Comparison of ENCODE assay signal across 23 mouse cellular contexts in genomic region chr8:75013557-75013956, GRCm38 (mm10). TPM values are rescaled to one million over a fixed set of nuclear protein-coding genes. Genes with fewer than 3 reads are reported as not detected.
DNase-seq lines count a peak whose midpoint lies in the region; ATAC-seq and TF ChIP-seq lines count a peak whose summit lies in the region.
"Had no signal": no experiment of that assay in that cellular context is flagged by ENCODE, and none has a peak within 500 bp of the region (broad histone marks: within the 10 kb centered on the region; RNA-seq: fewer than 3 reads in every experiment).

No protein-coding gene starts in this region.

- no peak for ATAC-seq in midbrain, embryonic 11.5 days (ENCODE audit: low FRiP score)
- ATAC-seq in midbrain, postnatal 0 days (ENCODE audit: low FRiP score), result no peak
- ATAC-seq: forebrain, embryonic 14.5 days; forebrain, postnatal 0 days had no signal

- no peak for DNase-seq in heart, adult 2 months
- no peak for DNase-seq in heart, embryonic 10.5 days (ENCODE audit: low spot score)
- DNase-seq in midbrain, embryonic 11.5 days (ENCODE audit: low spot score, missing footprints), result peak; percentile 35
- no peak for DNase-seq in midbrain, postnatal 0 days (ENCODE audit: low spot score)
- no peak for DNase-seq in ES-E14 (ENCODE audit: low read depth, low spot score)
- DNase-seq in adrenal gland, adult 2 months, result no peak
- no peak for DNase-seq in spleen, postnatal 14 days (ENCODE audit: low spot score in 2 of 2)
- DNase-seq: adrenal gland, postnatal 14 days; B cell, adult 2 months; cerebellum, adult 11 months; cerebellum, adult 2 months; cerebellum, adult 9-11 months; cerebellum, postnatal 25 days; forebrain, postnatal 0 days; gastrocnemius, postnatal 36 days; heart, postnatal 14 days had no signal

- TF ChIP-seq EP300 in heart, adult 2 months (IDR thresholded peaks at IDR 0.05; ENCODE audit: insufficient read depth, low read depth, low read length), result no peak

- H3K79me2 ChIP-seq in heart, adult 2 months (replicated peaks; ENCODE audit: control insufficient read depth, insufficient read depth, low read length), result peaks cover 2% of the 10 kb centered on the region

- WGBS in heart, adult 2 months, result 61% methylated on average over 2 of the region's 2 CpGs
- 48% methylated on average over 2 of the region's 2 CpGs for WGBS in heart, embryonic 10.5 days
- WGBS in midbrain, embryonic 11.5 days, result 57% methylated on average over 2 of the region's 2 CpGs
- 56% methylated on average over 2 of the region's 2 CpGs for WGBS in midbrain, postnatal 0 days

- in situ Hi-C loops in ES-E14 (cut with MboI; ENCODE audit: low sequenced_read_pairs in 2 of 2, unreplicated experiment in 2 of 2), result no loop called here

- TF ChIP-seq POLR2A in heart, adult 2 months (IDR thresholded peaks at IDR 0.05; ENCODE audit: insufficient read depth, low read depth, low read length), result no peak

- no peak overlapping the region for H3K4me2 ChIP-seq in midbrain, embryonic 11.5 days
- H3K4me2 ChIP-seq in midbrain, postnatal 0 days (ENCODE audit: low read depth, low read length, poor library complexity, severe bottlenecking), result no peak overlapping the region
- H3K4me2 ChIP-seq: embryonic facial prominence, embryonic 12.5 days; embryonic facial prominence, embryonic 15.5 days; heart, embryonic 12.5 days; heart, embryonic 15.5 days; hindbrain, embryonic 12.5 days; hindbrain, embryonic 15.5 days had no signal

- no peak overlapping the region for H3K4me3 ChIP-seq in heart, adult 2 months
- no peak overlapping the region for H3K4me3 ChIP-seq in heart, embryonic 10.5 days
- H3K4me3 ChIP-seq in midbrain, embryonic 11.5 days (ENCODE audit: low read depth, low read length), result no peak overlapping the region
- H3K4me3 ChIP-seq in midbrain, postnatal 0 days (ENCODE audit: low read depth, low read length), result no peak overlapping the region
- peak overlapping the region in 1 of 2 experiments; percentile 56; a peak in 3 of 4 replicates for H3K4me3 ChIP-seq in ES-E14 (ENCODE audit: insufficient read depth in 1 of 2, low read depth in 1 of 2, low read length in 2 of 2, poor library complexity in 1 of 2, severe bottlenecking in 1 of 2)
- H3K4me3 ChIP-seq: embryonic facial prominence, embryonic 12.5 days; embryonic facial prominence, embryonic 15.5 days; heart, embryonic 12.5 days; heart, embryonic 15.5 days; hindbrain, embryonic 12.5 days; hindbrain, embryonic 15.5 days had no signal

- peaks cover 4% of the 10 kb centered on the region for H3K36me3 ChIP-seq in heart, adult 2 months (ENCODE audit: control insufficient read depth, insufficient read depth, low read length)
- H3K36me3 ChIP-seq in heart, embryonic 10.5 days, result peaks cover 15% of the 10 kb centered on the region
- H3K36me3 ChIP-seq in midbrain, embryonic 11.5 days (ENCODE audit: control insufficient read depth, insufficient read depth, low read length), result peaks cover 7% of the 10 kb centered on the region; the same call in 1 of the 2 replicates
- H3K36me3 ChIP-seq in midbrain, postnatal 0 days (ENCODE audit: insufficient read depth, low read length), result peaks cover 7% of the 10 kb centered on the region; the same call in 1 of the 2 replicates
- no peaks in the 10 kb centered on the region; the same call in 1 of the 2 replicates for H3K36me3 ChIP-seq in ES-E14 (ENCODE audit: control insufficient read depth, insufficient read depth, low read length, poor library complexity, severe bottlenecking)

- peak overlapping the region; percentile 51 for H3K27ac ChIP-seq in heart, adult 2 months
- H3K27ac ChIP-seq in heart, embryonic 10.5 days, result no peak overlapping the region
- H3K27ac ChIP-seq in midbrain, embryonic 11.5 days (ENCODE audit: low read depth, low read length), result no peak overlapping the region
- no peak overlapping the region for H3K27ac ChIP-seq in midbrain, postnatal 0 days (ENCODE audit: low read depth, low read length)
- peak overlapping the region; percentile 98 for H3K27ac ChIP-seq in ES-E14 (ENCODE audit: insufficient read depth, low read depth, low read length, poor library complexity, severe bottlenecking)
- H3K27ac ChIP-seq: embryonic facial prominence, embryonic 12.5 days; embryonic facial prominence, embryonic 15.5 days; heart, embryonic 15.5 days; hindbrain, embryonic 12.5 days; hindbrain, embryonic 15.5 days had no signal

- TF ChIP-seq CTCF in heart, adult 2 months (IDR thresholded peaks at IDR 0.05), result no peak
- TF ChIP-seq CTCF in midbrain, postnatal 0 days (IDR thresholded peaks at IDR 0.05), result no peak

- H3K9me3 ChIP-seq in heart, embryonic 10.5 days, result no peaks in the 10 kb centered on the region
- H3K9me3 ChIP-seq in midbrain, embryonic 11.5 days (ENCODE audit: control insufficient read depth, low read length), result no peaks in the 10 kb centered on the region
- no peaks in the 10 kb centered on the region for H3K9me3 ChIP-seq in midbrain, postnatal 0 days (ENCODE audit: low read length)
- H3K9me3 ChIP-seq in ES-E14 (ENCODE audit: control insufficient read depth, insufficient read depth, low read depth, low read length), result no peaks in the 10 kb centered on the region
- H3K9me3 ChIP-seq: embryonic facial prominence, embryonic 12.5 days; embryonic facial prominence, embryonic 15.5 days; heart, embryonic 12.5 days; heart, embryonic 15.5 days; hindbrain, embryonic 12.5 days; hindbrain, embryonic 15.5 days had no signal

- no peak overlapping the region for H3K9ac ChIP-seq in heart, adult 2 months (ENCODE audit: low read depth, low read length)
- no peak overlapping the region for H3K9ac ChIP-seq in midbrain, embryonic 11.5 days (ENCODE audit: low read length)
- H3K9ac ChIP-seq in midbrain, postnatal 0 days (replicated peaks; ENCODE audit: low read length, poor library complexity, severe bottlenecking), result no peak overlapping the region
- H3K9ac ChIP-seq in ES-E14 (ENCODE audit: insufficient read depth, low read depth, low read length, poor library complexity, severe bottlenecking), result peak overlapping the region; percentile 51; the same call in 1 of the 2 replicates
- H3K9ac ChIP-seq: embryonic facial prominence, embryonic 12.5 days; embryonic facial prominence, embryonic 15.5 days; forebrain, postnatal 0 days; heart, embryonic 12.5 days; heart, embryonic 15.5 days; hindbrain, embryonic 12.5 days; hindbrain, embryonic 15.5 days had no signal

- no peaks in the 10 kb centered on the region for H3K27me3 ChIP-seq in heart, adult 2 months (ENCODE audit: control insufficient read depth, insufficient read depth, low read length)
- no peaks in the 10 kb centered on the region for H3K27me3 ChIP-seq in heart, embryonic 10.5 days (ENCODE audit: insufficient read depth, poor library complexity, severe bottlenecking)
- H3K27me3 ChIP-seq in midbrain, embryonic 11.5 days (ENCODE audit: control insufficient read depth, insufficient read depth, low read length), result no peaks in the 10 kb centered on the region
- H3K27me3 ChIP-seq in midbrain, postnatal 0 days (ENCODE audit: insufficient read depth, low read length), result no peaks in the 10 kb centered on the region
- H3K27me3 ChIP-seq: embryonic facial prominence, embryonic 12.5 days; embryonic facial prominence, embryonic 15.5 days; heart, embryonic 12.5 days; heart, embryonic 15.5 days; hindbrain, embryonic 12.5 days; hindbrain, embryonic 15.5 days had no signal

- H3K4me1 ChIP-seq in heart, adult 2 months (ENCODE audit: control insufficient read depth, insufficient read depth, low read length), result peaks cover 4% of the 10 kb centered on the region
- H3K4me1 ChIP-seq in heart, embryonic 10.5 days, result peaks cover 14% of the 10 kb centered on the region
- H3K4me1 ChIP-seq in midbrain, embryonic 11.5 days (ENCODE audit: control insufficient read depth, insufficient read depth, low read length), result no peaks in the 10 kb centered on the region
- H3K4me1 ChIP-seq in midbrain, postnatal 0 days (ENCODE audit: insufficient read depth, low read length), result no peaks in the 10 kb centered on the region
- H3K4me1 ChIP-seq in ES-E14 (ENCODE audit: control insufficient read depth in 2 of 2, insufficient read depth in 2 of 2, low read length in 2 of 2, poor library complexity in 1 of 2), result peaks cover 6 to 21% of the 10 kb centered on the region in 2 experiments
- H3K4me1 ChIP-seq: embryonic facial prominence, embryonic 15.5 days; hindbrain, embryonic 12.5 days; hindbrain, embryonic 15.5 days had no signal

- intact Hi-C loops in heart, adult 2 months (cut with DNase I), result no loop called here

TF ChIP-seq in ES-E14, 5 proteins besides CTCF, POLR2A, EP300 and RAD21:
- TF ChIP-seq ZNF384 (IDR thresholded peaks at IDR 0.05; ENCODE audit: low read depth, low read length) (no peak), CHD2 (IDR thresholded peaks at IDR 0.05; ENCODE audit: low read depth, low read length) (no peak), ZC3H11A (IDR thresholded peaks at IDR 0.05; ENCODE audit: borderline replicate concordance, low read depth, low read length) (no peak), HCFC1 (IDR thresholded peaks at IDR 0.05; ENCODE audit: borderline replicate concordance, insufficient read depth, low read length) (no peak), MAFK (IDR thresholded peaks at IDR 0.05; ENCODE audit: insufficient read depth, low read depth, low read length) (0 out of 2 replicates have a peak, but pooled peaks have one; percentile 44)

RNA-seq across cellular contexts. Expression of gene Tom1, which starts 19.9 kb away (rescaled TPM):
- 10 to 100 TPM; 67.6 to 74.3 TPM for total RNA-seq in heart, adult 2 months (2021)
- polyA plus RNA-seq in heart, adult 2 months (2012; rRNA removed), result 146 and 164 TPM in 2 replicates
- 40.3 and 46.4 TPM in 2 replicates for polyA plus RNA-seq in heart, embryonic 10.5 days (2016; fragmentation: Nextera tagmentation; extraction: Ambion mirVana)
- 23.8 and 24.2 TPM in 2 replicates for polyA plus RNA-seq in midbrain, embryonic 11.5 days (2014; fragmentation: Nextera tagmentation; extraction: Ambion mirVana)
- 43.8 and 48.7 TPM in 2 replicates for total RNA-seq in midbrain, postnatal 0 days (2014; rRNA removed)
- polyA plus RNA-seq in midbrain, postnatal 0 days (2015; fragmentation: Nextera tagmentation; extraction: Ambion mirVana), result 47.1 and 48.2 TPM in 2 replicates
- total RNA-seq in ES-E14 (2012; rRNA removed), result 24.5 and 24.7 TPM in 2 replicates
- total RNA-seq in adrenal gland, adult 2 months (2021), result 10 to 100 TPM; 42.6 to 55.1 TPM
- 28.4 and 38.7 TPM in 2 replicates for polyA plus RNA-seq in adrenal gland, adult 2 months (2012; rRNA removed)

RNA-seq across cellular contexts. Expression of gene Hmgxb4, which starts 20.4 kb away (rescaled TPM):
- 10 to 100 TPM; 11.1 to 13.3 TPM for total RNA-seq in heart, adult 2 months (2021)
- 10.6 and 15.3 TPM in 2 replicates for polyA plus RNA-seq in heart, adult 2 months (2012; rRNA removed)
- polyA plus RNA-seq in heart, embryonic 10.5 days (2016; fragmentation: Nextera tagmentation; extraction: Ambion mirVana), result 23.7 and 32.8 TPM in 2 replicates
- 45.3 and 52.6 TPM in 2 replicates for polyA plus RNA-seq in midbrain, embryonic 11.5 days (2014; fragmentation: Nextera tagmentation; extraction: Ambion mirVana)
- total RNA-seq in midbrain, postnatal 0 days (2014; rRNA removed), result 48.5 and 60.1 TPM in 2 replicates
- 27.6 and 29.6 TPM in 2 replicates for polyA plus RNA-seq in midbrain, postnatal 0 days (2015; fragmentation: Nextera tagmentation; extraction: Ambion mirVana)
- total RNA-seq in ES-E14 (2012; rRNA removed), result 66.5 and 75.4 TPM in 2 replicates
- 10 to 100 TPM; 21.3 to 21.7 TPM for total RNA-seq in adrenal gland, adult 2 months (2021)
- polyA plus RNA-seq in adrenal gland, adult 2 months (2012; rRNA removed), result 7.9 and 8.8 TPM in 2 replicates

Comparison
In these comparisons a context has a peak if more than half of its experiments do, and no peak if none do; other contexts are left out.
1. H3K27ac ChIP-seq: peak in heart, adult 2 months (single experiment) and ES-E14 (single experiment); none in heart, embryonic 10.5 days (single experiment), midbrain, embryonic 11.5 days (single experiment) and midbrain, postnatal 0 days (single experiment).